Mouse (Mus musculus) cerebellum, adult 2 months (tissue): ENCODE data around the gene Med18. TPM values are rescaled to one million over a fixed set of nuclear protein-coding genes. Genes with fewer than 3 reads are reported as not detected.
A peak's percentile ranks its signal among the peaks of the same experiment; 100 is the strongest.

Experiments
- DNase-seq, 2 experiments: peaks; one replicate each; pipeline ENCODE4 v3.0.0; 2021
- H3K27ac ChIP-seq: fragments of 200-500 bp; 2 replicates; pipeline ENCODE4 v1.5.1; 2012; ENCODE audit warnings: low read length, control low read depth, inconsistent platforms; ENCODE audit not compliant: insufficient read depth
- H3K27me3 ChIP-seq: fragments of 200-500 bp; 2 replicates; pipeline ENCODE4 v1.6.1; 2012; ENCODE audit warnings: inconsistent platforms, mild to moderate bottlenecking, low read length, moderate library complexity; ENCODE audit not compliant: control insufficient read depth, insufficient read depth
- H3K4me1 ChIP-seq: fragments of 200-500 bp; 2 replicates; pipeline ENCODE4 v1.6.1; 2011; ENCODE audit warnings: low read length; ENCODE audit not compliant: control insufficient read depth, insufficient read depth
- H3K4me3 ChIP-seq: fragments of 200-500 bp; replicated peaks from 2 replicates; pipeline ENCODE3; 2011; ENCODE audit warnings: mild to moderate bottlenecking, low read depth, low read length, control low read depth; ENCODE audit not compliant: insufficient read depth
- CTCF ChIP-seq: fragments of 200-500 bp; IDR thresholded peaks from 2 replicates; pipeline ENCODE4 v1.5.1; 2011; ENCODE audit warnings: low read depth, mild to moderate bottlenecking, control low read depth, low read length, moderate library complexity, borderline replicate concordance; ENCODE audit not compliant: insufficient read depth
- POLR2A ChIP-seq: fragments of 200-500 bp; IDR thresholded peaks from 2 replicates; pipeline ENCODE4 v1.6.1; 2011; ENCODE audit warnings: low read length, control low read depth, borderline replicate concordance; ENCODE audit not compliant: insufficient read depth
- WGBS: fragments of 180-500 bp; shearing (Covaris S2); methylation state at CpG from one replicate; pipeline ENCODE4 v1.1.7; 2018; 5-methylcytosine and 5-hydroxymethylcytosine counted together
- polyA plus RNA-seq: library from polyadenylated mRNA; depleted of rRNA; stranded (reverse); fragments of >200 nt; gene quantifications from 2 replicates; pipeline ENCODE4 v1.2.3, GENCODE M21; 2012

The Med18 gene
- polyA plus RNA-seq, 1 experiment, result 5.5 TPM

- Histone ChIP-seq H3K27me3 (no peaks in the 10 kb centered on the region), H3K4me1 (no peaks in the 10 kb centered on the region), H3K27ac (no peak overlapping the region), H3K4me3 (no peak overlapping the region)
- DNase-seq, result no peak
- WGBS, result 78% methylated on average over 13 of the region's 13 CpGs
- TF ChIP-seq POLR2A (no peak), CTCF (no peak)
Measured at GRCm38 (mm10) chr4:132475895-132476878, 12.5 kb upstream of the Med18 start.

DNA sequence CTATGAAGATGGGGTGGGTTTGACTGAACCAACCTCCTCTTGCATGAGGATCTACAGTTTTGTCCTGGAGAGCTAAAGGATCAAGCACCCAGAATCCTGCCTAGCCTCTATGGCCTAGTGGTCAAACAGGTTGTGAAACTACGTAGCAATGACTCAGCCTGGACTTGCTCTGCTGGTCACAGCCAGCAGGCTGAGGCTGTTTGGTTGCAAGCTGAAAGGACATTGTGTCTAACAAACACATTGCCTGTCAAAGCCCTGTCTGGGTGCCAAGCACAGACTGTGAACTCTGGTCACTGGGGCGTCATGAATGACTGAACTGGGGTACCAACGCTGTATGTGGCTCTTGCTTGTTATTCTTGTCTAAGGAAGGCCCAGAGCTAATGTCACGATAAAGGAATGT is 10.9 kb upstream of the Med18 start:
- no peak for DNase-seq
- H3K4me3 ChIP-seq, result no peak overlapping the region
- no peaks in the 10 kb centered on the region for H3K4me1 ChIP-seq
- 65% methylated on average over 4 of the region's 4 CpGs for WGBS
- TF ChIP-seq CTCF (no peak), POLR2A (no peak)
- no peak overlapping the region for H3K27ac ChIP-seq
- no peaks in the 10 kb centered on the region for H3K27me3 ChIP-seq

DNA sequence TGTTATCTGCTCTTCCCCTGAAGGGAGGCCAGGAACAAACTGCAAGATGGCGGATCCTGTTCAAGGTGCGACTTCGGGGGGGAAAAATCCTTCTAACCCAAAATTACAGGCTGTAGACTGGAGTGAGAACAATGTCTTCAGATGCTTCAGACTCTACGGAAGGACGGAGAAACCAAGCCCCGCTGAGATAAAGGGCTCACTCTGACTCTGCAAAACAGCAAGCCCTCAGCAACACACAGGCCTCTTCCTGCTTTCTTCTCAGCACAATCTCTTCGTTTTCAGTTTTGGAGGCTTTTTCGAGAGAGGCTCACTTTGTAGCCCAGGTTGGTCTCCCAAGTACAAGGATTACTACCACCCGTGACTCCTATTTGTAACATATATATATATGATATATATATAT is 9.7 kb upstream of the Med18 start:
- no peaks in the 10 kb centered on the region for H3K27me3 ChIP-seq
- WGBS, result 89% methylated on average over 9 of the region's 9 CpGs
- no peaks in the 10 kb centered on the region for H3K4me1 ChIP-seq
- no peak for DNase-seq
- TF ChIP-seq POLR2A, result no peak
- no peak for TF ChIP-seq CTCF
- no peak overlapping the region for H3K27ac ChIP-seq
- H3K4me3 ChIP-seq, result no peak overlapping the region

DNA sequence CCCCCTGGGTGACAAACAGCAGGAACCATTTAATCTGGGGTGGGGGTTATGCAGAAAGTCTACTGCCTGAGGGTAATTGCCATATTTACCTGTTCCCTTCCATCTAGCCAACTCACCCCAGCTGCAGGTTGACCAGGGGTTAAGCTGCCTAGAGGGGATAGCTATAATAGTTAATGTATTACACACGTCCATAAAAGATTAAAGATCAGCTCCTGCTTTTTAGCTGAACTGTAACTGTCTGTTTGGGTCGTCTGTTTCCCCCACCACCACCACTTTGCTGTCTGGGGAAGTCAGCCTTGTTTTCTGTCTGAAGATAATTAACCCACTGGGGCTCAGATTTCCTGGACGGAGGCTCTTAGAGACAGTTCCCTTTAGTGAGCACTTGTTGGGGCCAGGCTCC is 6.2 kb upstream of the Med18 start:
- Histone ChIP-seq H3K27me3 (no peaks in the 10 kb centered on the region), H3K27ac (no peak overlapping the region), H3K4me3 (no peak overlapping the region), H3K4me1 (no peaks in the 10 kb centered on the region)
- TF ChIP-seq CTCF, result no peak
- TF ChIP-seq POLR2A, result no peak
- 28% methylated on average over 3 of the region's 3 CpGs for WGBS
- no peak for DNase-seq

DNA sequence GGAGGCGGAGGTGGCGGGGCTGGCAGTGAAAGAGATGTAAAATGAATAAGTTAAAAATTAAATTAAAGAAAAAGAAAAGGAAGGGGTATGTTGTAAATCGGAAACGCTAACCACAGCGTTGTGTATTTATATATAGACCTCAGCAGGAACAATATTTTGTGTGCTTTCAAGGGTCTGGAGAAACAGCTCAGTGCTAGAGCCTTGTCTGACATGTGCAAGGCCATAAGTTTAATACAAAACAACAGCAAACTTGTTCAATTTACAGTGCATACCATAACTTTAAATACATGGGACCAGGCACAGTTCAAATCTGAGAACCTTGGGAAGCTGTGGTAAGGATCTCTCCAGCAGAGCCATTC is 513 bp upstream of the Med18 start:
- Histone ChIP-seq H3K27me3 (no peaks in the 10 kb centered on the region), H3K4me1 (peaks cover 3% of the 10 kb centered on the region; the same call in 1 of the 2 replicates), H3K27ac (no peak overlapping the region), H3K4me3 (peak overlapping the region; percentile 87)
- 2% methylated on average over 5 of the region's 5 CpGs for WGBS
- TF ChIP-seq CTCF (no peak), POLR2A (no peak)
- no peak for DNase-seq

GRCm38 (mm10) chr4:132462836-132463235 is 885 bp downstream of the Med18 start:
- Histone ChIP-seq H3K27ac (no peak overlapping the region), H3K4me3 (peak overlapping the region; percentile 87), H3K27me3 (no peaks in the 10 kb centered on the region), H3K4me1 (peaks cover 3% of the 10 kb centered on the region; the same call in 1 of the 2 replicates)
- no peak for DNase-seq
- WGBS, result 5% methylated on average over 11 of the region's 11 CpGs
- no peak for TF ChIP-seq POLR2A

GRCm38 (mm10) chr4:132460225-132460624 is 3.5 kb downstream of the Med18 start:
- TF ChIP-seq POLR2A, result no peak
- TF ChIP-seq CTCF, result no peak
- Histone ChIP-seq H3K27ac (no peak overlapping the region), H3K4me1 (peaks cover 3% of the 10 kb centered on the region; the same call in 1 of the 2 replicates), H3K27me3 (no peaks in the 10 kb centered on the region), H3K4me3 (no peak overlapping the region)
- 86% methylated on average over 8 of the region's 8 CpGs for WGBS
- no peak for DNase-seq

- H3K27ac ChIP-seq, result no peak overlapping the region
Measured at GRCm38 (mm10) chr4:132455561-132455960, 8.2 kb downstream of the Med18 start.

More at GRCm38 (mm10) chr4:132455561-132455960, 8.2 kb downstream of the Med18 start:
- no peak for TF ChIP-seq POLR2A
- no peak for TF ChIP-seq CTCF
- 95% methylated on average over 6 of the region's 6 CpGs for WGBS
- H3K27me3 ChIP-seq, result no peaks in the 10 kb centered on the region
- no peak overlapping the region for H3K4me3 ChIP-seq
- no peaks in the 10 kb centered on the region for H3K4me1 ChIP-seq
- DNase-seq, result no peak
